Mouse (Mus musculus) intestine, embryonic 15.5 days (tissue): ENCODE results near the gene Dnajb6. TPM values are rescaled to one million over a fixed set of nuclear protein-coding genes. Genes with fewer than 3 reads are reported as not detected.
"Not testable (repeated sequence)": the region's sequence is repeated elsewhere in the genome, so short reads cannot be mapped to it uniquely, and the experiment has no call there.

ENCODE experiments used
- ATAC-seq: fragments of 200-750 bp; cut with Nextera tagmentation; 2 replicates; pipeline ENCODE4 v1.8.0; 2017; ENCODE audit warnings: moderate TSS enrichment, moderate library complexity
- H3K27ac ChIP-seq: fragments of 300-500 bp; sonication (generic); 2 replicates; pipeline ENCODE4 v1.5.1; 2015; ENCODE audit warnings: mild to moderate bottlenecking, inconsistent platforms
- H3K27me3 ChIP-seq: fragments of 300-500 bp; sonication (generic); replicated peaks from 2 replicates; pipeline ENCODE4 v1.6.1; 2015; ENCODE audit warnings: inconsistent platforms
- H3K36me3 ChIP-seq: fragments of 300-500 bp; sonication (generic); 2 replicates; pipeline ENCODE4 v1.6.1; 2015; ENCODE audit warnings: inconsistent platforms
- H3K4me1 ChIP-seq: fragments of 300-500 bp; sonication (generic); replicated peaks from 2 replicates; pipeline ENCODE4 v1.6.1; 2015; ENCODE audit warnings: inconsistent platforms
- H3K4me2 ChIP-seq: fragments of 300-500 bp; sonication (generic); replicated peaks from 2 replicates; pipeline ENCODE4 v1.6.1; 2015; ENCODE audit warnings: mild to moderate bottlenecking, inconsistent platforms
- H3K4me3 ChIP-seq: fragments of 300-500 bp; sonication (generic); replicated peaks from 2 replicates; pipeline ENCODE4 v1.5.1; 2015; ENCODE audit warnings: inconsistent platforms
- H3K9ac ChIP-seq: fragments of 300-500 bp; sonication (generic); 2 replicates; pipeline ENCODE4 v1.6.1; 2015; ENCODE audit warnings: inconsistent platforms
- H3K9me3 ChIP-seq: fragments of 300-500 bp; sonication (generic); 2 replicates; pipeline ENCODE4 v1.6.1; 2016; ENCODE audit warnings: inconsistent platforms
- WGBS: fragments of 180-500 bp; shearing (Covaris S2); methylation state at CpG from one replicate; pipeline ENCODE4 v1.1.7; 2015; 5-methylcytosine and 5-hydroxymethylcytosine counted together
- polyA plus RNA-seq: library from polyadenylated mRNA; unstranded; fragments of >200 nt; fragmentation: Nextera tagmentation; extraction: Ambion mirVana; gene quantifications from 2 replicates; pipeline ENCODE4 v1.2.1, GENCODE M21; 2015

Dnajb6 gene
- polyA plus RNA-seq: 108 and 138 TPM in 2 replicates

DNA sequence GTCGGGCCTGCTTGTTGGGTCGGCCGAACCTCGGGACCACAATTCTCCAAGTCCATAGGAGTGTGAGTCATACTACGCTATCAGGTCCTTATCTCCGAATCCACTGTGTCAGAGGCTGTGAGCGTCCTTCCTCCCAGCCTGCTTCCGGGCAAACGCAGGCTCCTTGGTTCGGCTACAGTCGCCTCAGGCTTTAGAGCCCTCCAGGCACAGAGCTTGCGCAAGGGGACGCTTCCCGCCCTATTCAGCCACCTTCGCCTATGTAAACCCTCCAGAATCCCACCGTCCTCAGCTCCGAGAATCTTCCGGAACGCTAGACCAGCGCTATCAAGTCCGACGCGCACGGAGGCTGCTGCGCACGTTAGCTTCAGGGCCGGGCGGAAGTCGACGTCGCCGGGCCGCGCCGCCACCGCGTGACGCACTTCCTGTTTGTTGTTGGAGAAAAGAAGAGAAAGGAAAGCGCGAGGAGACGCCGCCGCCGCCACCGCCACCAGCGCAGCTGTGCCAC lies at the start of gene Dnajb6, which contains the start of gene Gm5129:
TSS of gene Dnajb6 (plus strand) at position 132 of the 505 bp plus-strand sequence.
TSS of gene Gm5129 (minus strand) at position 380 of the 505 bp plus-strand sequence.
- Histone ChIP-seq H3K4me3 (peak within 1 kb of the TSS; percentile 58), H3K27me3 (no peaks in the 10 kb centered on the region), H3K36me3 (no peaks in the 10 kb centered on the region), H3K27ac (peak within 1 kb of the TSS; percentile 96), H3K4me2 (peak within 1 kb of the TSS; percentile 54), H3K9ac (peak within 1 kb of the TSS; percentile 74), H3K9me3 (no peaks in the 10 kb centered on the region), H3K4me1 (peaks cover 12% of the 10 kb centered on the region)
- under 1% methylated on average over 46 of the region's 46 CpGs for WGBS
- ATAC-seq: peak; percentile 97

- H3K4me3 ChIP-seq: no peak overlapping the region
- no peak for ATAC-seq
- 56% methylated on average over 3 of the region's 3 CpGs for WGBS
- H3K9ac ChIP-seq: no peak overlapping the region
- no peak overlapping the region for H3K4me2 ChIP-seq
- H3K4me1 ChIP-seq: no peaks in the 10 kb centered on the region
- H3K9me3 ChIP-seq: no peaks in the 10 kb centered on the region
- H3K36me3 ChIP-seq: no peaks in the 10 kb centered on the region
- no peaks in the 10 kb centered on the region for H3K27me3 ChIP-seq
- no peak overlapping the region for H3K27ac ChIP-seq
Measured at GRCm38 (mm10) chr5:29687671-29688070, 47.8 kb upstream of the Dnajb6 start.

GRCm38 (mm10) chr5:29688352-29688751 lies 47.1 kb upstream of the Dnajb6 start:
- no peaks in the 10 kb centered on the region for H3K36me3 ChIP-seq
- H3K9ac ChIP-seq: no peak overlapping the region
- no peaks in the 10 kb centered on the region for H3K27me3 ChIP-seq
- no peak overlapping the region for H3K4me3 ChIP-seq
- no peak overlapping the region for H3K4me2 ChIP-seq
- H3K4me1 ChIP-seq: no peaks in the 10 kb centered on the region
- no peaks in the 10 kb centered on the region for H3K9me3 ChIP-seq
- ATAC-seq: no peak
- no peak overlapping the region for H3K27ac ChIP-seq
- WGBS: 51% methylated on average over 7 of the region's 7 CpGs

DNA sequence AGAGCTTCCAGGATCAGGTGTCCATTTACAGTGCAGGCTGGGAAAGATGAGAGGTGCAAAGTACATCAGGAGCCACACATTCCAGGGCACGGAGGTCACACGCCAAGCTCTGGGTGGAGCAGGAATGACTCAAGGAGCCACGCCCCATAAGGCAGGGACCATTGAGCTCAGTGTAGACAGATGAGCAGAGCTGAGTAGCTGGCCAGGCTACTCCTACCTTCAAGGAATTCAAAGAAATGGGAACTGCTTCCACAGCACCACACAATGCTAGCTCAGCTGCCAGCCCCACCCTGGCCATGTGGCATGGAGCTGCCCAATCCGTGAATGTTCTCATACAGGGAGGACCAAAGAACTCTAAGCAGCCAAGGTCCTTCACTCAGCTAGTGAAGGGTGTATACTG lies 37.0 kb upstream of the Dnajb6 start:
- no peaks in the 10 kb centered on the region for H3K27me3 ChIP-seq
- H3K9me3 ChIP-seq: no peaks in the 10 kb centered on the region
- no peak overlapping the region; the same call in 1 of the 2 replicates for H3K4me2 ChIP-seq
- H3K36me3 ChIP-seq: no peaks in the 10 kb centered on the region
- no peaks in the 10 kb centered on the region for H3K4me1 ChIP-seq
- WGBS: 69% methylated on average over 4 of the region's 4 CpGs
- peak; percentile 95 for ATAC-seq
- no peak overlapping the region for H3K27ac ChIP-seq
- no peak overlapping the region for H3K9ac ChIP-seq
- no peak overlapping the region for H3K4me3 ChIP-seq

- Histone ChIP-seq H3K4me1 (no peaks in the 10 kb centered on the region), H3K9me3 (no peaks in the 10 kb centered on the region), H3K27me3 (no peaks in the 10 kb centered on the region), H3K9ac (no peak overlapping the region), H3K4me2 (no peak overlapping the region), H3K4me3 (no peak overlapping the region), H3K27ac (no peak overlapping the region), H3K36me3 (no peaks in the 10 kb centered on the region)
- 84% methylated on average over 2 of the region's 2 CpGs for WGBS
- no peak for ATAC-seq
Measured at GRCm38 (mm10) chr5:29699520-29700202, 35.8 kb upstream of the Dnajb6 start.

DNA sequence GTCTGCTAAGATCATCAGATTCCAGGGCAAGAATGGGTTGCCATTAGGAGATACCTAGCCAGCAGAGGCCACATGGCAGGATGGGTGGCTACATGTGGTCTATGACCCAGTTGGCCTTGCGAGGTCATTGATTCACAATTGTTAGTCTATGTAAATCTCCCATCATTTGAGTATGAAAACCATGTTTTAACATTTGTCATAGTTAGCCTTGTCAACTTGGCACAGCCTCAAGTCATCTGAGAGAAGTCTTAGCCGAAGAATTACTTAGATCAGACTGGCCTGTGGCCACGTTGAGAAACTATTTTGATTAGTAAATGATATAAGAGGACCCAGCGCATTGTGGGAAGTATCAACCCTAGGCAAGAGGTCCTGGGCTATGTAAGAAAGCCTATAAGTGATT lies 28.2 kb upstream of the Dnajb6 start:
- Histone ChIP-seq H3K27ac (no peak overlapping the region), H3K9ac (no peak overlapping the region), H3K36me3 (no peaks in the 10 kb centered on the region), H3K9me3 (no peaks in the 10 kb centered on the region), H3K4me2 (no peak overlapping the region), H3K4me1 (no peaks in the 10 kb centered on the region), H3K27me3 (no peaks in the 10 kb centered on the region), H3K4me3 (no peak overlapping the region)
- ATAC-seq: no peak
- WGBS: 82% methylated on average over 4 of the region's 4 CpGs

DNA sequence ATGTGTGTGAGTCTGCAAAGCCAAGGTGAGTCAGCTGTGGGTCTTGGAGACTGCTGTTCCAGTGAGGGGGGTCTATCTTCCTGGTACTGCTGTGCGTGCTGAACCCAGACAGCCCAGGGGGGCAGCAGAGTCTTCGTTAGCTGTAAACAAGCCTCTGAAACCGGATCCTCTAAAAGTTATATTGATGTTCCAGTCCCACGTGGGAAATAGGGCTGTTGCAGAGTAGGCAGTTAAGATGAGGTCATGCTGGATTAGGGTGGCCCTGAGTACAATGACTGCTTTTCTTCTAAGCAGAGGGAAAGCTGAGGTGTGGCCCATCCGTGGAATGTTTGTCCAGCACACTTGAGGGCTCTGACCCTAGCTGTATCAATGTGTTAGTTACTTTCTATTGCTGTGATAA lies 27.2 kb upstream of the Dnajb6 start:
- no peaks in the 10 kb centered on the region for H3K4me1 ChIP-seq
- H3K4me2 ChIP-seq: no peak overlapping the region
- H3K9me3 ChIP-seq: no peaks in the 10 kb centered on the region
- H3K27ac ChIP-seq: no peak overlapping the region
- H3K27me3 ChIP-seq: no peaks in the 10 kb centered on the region
- WGBS: 3% methylated on average over 5 of the region's 5 CpGs
- ATAC-seq: peak; percentile 92
- no peak overlapping the region for H3K4me3 ChIP-seq
- no peak overlapping the region for H3K9ac ChIP-seq
- H3K36me3 ChIP-seq: no peaks in the 10 kb centered on the region

DNA sequence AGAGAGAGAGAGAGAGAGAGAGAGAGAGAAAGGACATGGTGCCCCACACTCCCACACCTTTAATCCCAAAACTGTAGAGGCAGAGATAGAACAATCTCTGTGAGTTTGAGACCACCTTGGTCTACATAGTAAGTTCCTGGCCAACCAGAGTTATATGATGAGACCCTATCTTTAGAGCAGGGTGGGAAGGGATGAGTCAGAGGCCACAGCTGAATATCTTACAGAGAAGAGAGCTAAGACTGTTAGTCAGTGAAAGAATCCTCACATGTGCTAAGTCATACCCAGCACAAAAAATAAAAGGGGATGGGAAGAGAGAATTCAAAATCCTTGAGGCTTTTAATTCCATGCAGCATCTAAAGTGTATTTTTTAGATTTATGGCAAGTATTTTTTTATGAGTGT lies 23.9 kb upstream of the Dnajb6 start:
- Histone ChIP-seq H3K27me3 (no peaks in the 10 kb centered on the region), H3K9me3 (no peaks in the 10 kb centered on the region), H3K4me3 (no peak overlapping the region), H3K4me2 (no peak overlapping the region), H3K9ac (no peak overlapping the region), H3K27ac (no peak overlapping the region), H3K36me3 (no peaks in the 10 kb centered on the region), H3K4me1 (no peaks in the 10 kb centered on the region)
- no peak for ATAC-seq

DNA sequence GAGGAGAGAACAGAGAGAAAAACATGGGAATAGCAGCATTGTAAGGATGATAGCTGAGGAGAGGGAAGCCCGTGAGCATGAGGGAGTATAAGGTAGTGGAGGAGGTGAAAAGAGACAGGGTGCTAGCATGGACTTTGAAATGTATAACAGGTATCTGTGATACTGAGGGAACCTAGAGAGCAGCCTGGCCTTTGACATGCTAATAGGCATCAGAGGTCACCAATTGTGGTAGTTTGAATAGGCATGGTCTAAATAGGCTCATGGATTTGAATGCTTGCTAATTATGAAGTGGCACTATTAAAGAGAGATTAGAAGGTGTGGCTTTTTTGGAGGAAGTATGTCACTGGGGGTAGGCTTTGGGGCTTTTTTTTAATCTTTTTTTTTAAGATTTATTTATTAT lies 22.6 kb upstream of the Dnajb6 start:
- H3K4me3 ChIP-seq: no peak overlapping the region
- H3K27ac ChIP-seq: no peak overlapping the region
- no peaks in the 10 kb centered on the region for H3K27me3 ChIP-seq
- no peaks in the 10 kb centered on the region for H3K9me3 ChIP-seq
- no peaks in the 10 kb centered on the region for H3K36me3 ChIP-seq
- H3K4me2 ChIP-seq: no peak overlapping the region
- ATAC-seq: no peak
- 62% methylated on average over 1 of the region's 1 CpGs for WGBS
- H3K4me1 ChIP-seq: no peaks in the 10 kb centered on the region
- H3K9ac ChIP-seq: no peak overlapping the region

- H3K36me3 ChIP-seq: no peaks in the 10 kb centered on the region
Measured at GRCm38 (mm10) chr5:29721159-29721558, 14.3 kb upstream of the Dnajb6 start.

GRCm38 (mm10) chr5:29725369-29725768 lies 10.1 kb upstream of the Dnajb6 start:
- Histone ChIP-seq H3K9me3 (no peaks in the 10 kb centered on the region), H3K27me3 (no peaks in the 10 kb centered on the region), H3K4me2 (no peak overlapping the region), H3K27ac (no peak overlapping the region), H3K9ac (no peak overlapping the region), H3K4me1 (no peaks in the 10 kb centered on the region), H3K36me3 (no peaks in the 10 kb centered on the region), H3K4me3 (no peak overlapping the region)
- WGBS: 84% methylated on average over 2 of the region's 2 CpGs
- ATAC-seq: no peak

More at GRCm38 (mm10) chr5:29721159-29721558, 14.3 kb upstream of the Dnajb6 start:
- no peak for ATAC-seq
- no peak overlapping the region for H3K9ac ChIP-seq
- 34% methylated on average over 1 of the region's 1 CpGs for WGBS
- no peaks in the 10 kb centered on the region for H3K27me3 ChIP-seq
- no peaks in the 10 kb centered on the region for H3K4me1 ChIP-seq
- H3K27ac ChIP-seq: no peak overlapping the region
- H3K4me3 ChIP-seq: no peak overlapping the region
- no peak overlapping the region for H3K4me2 ChIP-seq
- H3K9me3 ChIP-seq: no peaks in the 10 kb centered on the region

GRCm38 (mm10) chr5:29726070-29726469 lies 9.4 kb upstream of the Dnajb6 start:
- not testable (repeated sequence) for H3K27me3 ChIP-seq, H3K4me1 ChIP-seq, H3K9ac ChIP-seq, H3K4me3 ChIP-seq, H3K9me3 ChIP-seq, H3K27ac ChIP-seq, H3K36me3 ChIP-seq, H3K4me2 ChIP-seq, ATAC-seq
- WGBS: 72% methylated on average over 5 of the region's 5 CpGs
